Mouse (Mus musculus): ENCODE data around the gene Tex21. TPM values are rescaled to one million over a fixed set of nuclear protein-coding genes. Genes with fewer than 3 reads are reported as not detected.

Gene Tex21
- polyA plus RNA-seq, 1 experiment from 2014 or later = not detected

DNA sequence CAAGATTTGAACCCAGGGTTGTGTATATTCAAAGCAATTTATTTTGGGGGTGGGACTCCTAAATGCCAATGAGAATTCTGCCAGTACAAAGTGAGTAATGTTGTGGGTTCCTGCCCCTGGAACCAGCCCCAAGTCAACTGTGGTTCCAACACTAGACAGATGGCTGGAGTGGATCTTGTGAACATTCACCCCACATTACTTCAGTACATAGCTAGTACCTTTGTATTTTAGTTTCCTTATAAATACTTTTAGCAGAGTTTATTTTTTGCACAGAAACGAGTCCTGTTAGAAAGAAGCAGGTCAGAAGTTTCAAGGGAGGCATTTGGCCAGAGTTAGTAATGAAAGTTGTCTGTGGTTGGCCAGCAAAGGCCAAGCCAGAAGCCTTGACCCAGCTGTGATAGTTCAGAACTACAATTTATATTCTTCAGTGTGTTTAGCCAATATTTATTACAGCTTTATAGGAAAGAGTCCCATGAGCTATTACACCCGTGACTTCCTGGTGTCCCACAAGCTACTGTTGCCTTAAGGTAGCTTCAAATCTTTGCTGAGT, 34.6 kb upstream of the Tex21 start:
- no peak overlapping the region for H3K27ac ChIP-seq (ENCODE audit: low read depth, low read length)
- H3K27me3 ChIP-seq (replicated peaks; ENCODE audit: control insufficient read depth, insufficient read depth, low read length) = no peaks in the 10 kb centered on the region
- H3K4me1 ChIP-seq (replicated peaks; ENCODE audit: control insufficient read depth, insufficient read depth, low read length) = 0 out of 2 replicates have a peak, but pooled peaks cover 3% of the 10 kb centered on the region
- peaks cover 28% of the 10 kb centered on the region for H3K36me3 ChIP-seq (ENCODE audit: control insufficient read depth, insufficient read depth, low read length)
- DNase-seq (ENCODE audit: low spot score) (no peak), ATAC-seq (replicated peaks; ENCODE audit: low FRiP score) (no peak)
- H3K4me3 ChIP-seq (ENCODE audit: low read depth, low read length) = no peak overlapping the region
- no peak overlapping the region for H3K9ac ChIP-seq (ENCODE audit: low read depth, low read length)
- WGBS = 84% methylated on average over 2 of the region's 2 CpGs
- no peak overlapping the region for H3K4me2 ChIP-seq
- no peaks in the 10 kb centered on the region for H3K9me3 ChIP-seq (ENCODE audit: control insufficient read depth, low read length)

GRCm38 (mm10) chr12:76280556-76280955, 34.0 kb upstream of the Tex21 start:
- no peak overlapping the region for H3K4me2 ChIP-seq
- H3K27me3 ChIP-seq (replicated peaks; ENCODE audit: control insufficient read depth, insufficient read depth, low read length) = no peaks in the 10 kb centered on the region
- no peaks in the 10 kb centered on the region for H3K9me3 ChIP-seq (ENCODE audit: control insufficient read depth, low read length)
- peaks cover 28% of the 10 kb centered on the region for H3K36me3 ChIP-seq (ENCODE audit: control insufficient read depth, insufficient read depth, low read length)
- H3K9ac ChIP-seq (ENCODE audit: low read depth, low read length) = no peak overlapping the region
- no peak overlapping the region for H3K4me3 ChIP-seq (ENCODE audit: low read depth, low read length)
- peaks cover 4% of the 10 kb centered on the region; the same call in 1 of the 2 replicates for H3K4me1 ChIP-seq (replicated peaks; ENCODE audit: control insufficient read depth, insufficient read depth, low read length)
- ATAC-seq (replicated peaks; ENCODE audit: low FRiP score) (no peak), DNase-seq (ENCODE audit: low spot score) (no peak)
- 92% methylated on average over 9 of the region's 9 CpGs for WGBS
- no peak overlapping the region for H3K27ac ChIP-seq (ENCODE audit: low read depth, low read length)

GRCm38 (mm10) chr12:76278209-76278608, 31.7 kb upstream of the Tex21 start:
- no peak overlapping the region for H3K4me3 ChIP-seq (ENCODE audit: low read depth, low read length)
- DNase-seq (ENCODE audit: low spot score) (no peak), ATAC-seq (replicated peaks; ENCODE audit: low FRiP score) (no peak)
- no peak overlapping the region for H3K4me2 ChIP-seq
- H3K9me3 ChIP-seq (ENCODE audit: control insufficient read depth, low read length) = no peaks in the 10 kb centered on the region
- no peak overlapping the region for H3K27ac ChIP-seq (ENCODE audit: low read depth, low read length)
- WGBS = 72% methylated on average over 6 of the region's 6 CpGs
- H3K4me1 ChIP-seq (replicated peaks; ENCODE audit: control insufficient read depth, insufficient read depth, low read length) = peaks cover 6% of the 10 kb centered on the region; the same call in 1 of the 2 replicates
- H3K36me3 ChIP-seq (ENCODE audit: control insufficient read depth, insufficient read depth, low read length) = peaks cover 26% of the 10 kb centered on the region
- no peak overlapping the region for H3K9ac ChIP-seq (ENCODE audit: low read depth, low read length)
- H3K27me3 ChIP-seq (replicated peaks; ENCODE audit: control insufficient read depth, insufficient read depth, low read length) = no peaks in the 10 kb centered on the region

DNA sequence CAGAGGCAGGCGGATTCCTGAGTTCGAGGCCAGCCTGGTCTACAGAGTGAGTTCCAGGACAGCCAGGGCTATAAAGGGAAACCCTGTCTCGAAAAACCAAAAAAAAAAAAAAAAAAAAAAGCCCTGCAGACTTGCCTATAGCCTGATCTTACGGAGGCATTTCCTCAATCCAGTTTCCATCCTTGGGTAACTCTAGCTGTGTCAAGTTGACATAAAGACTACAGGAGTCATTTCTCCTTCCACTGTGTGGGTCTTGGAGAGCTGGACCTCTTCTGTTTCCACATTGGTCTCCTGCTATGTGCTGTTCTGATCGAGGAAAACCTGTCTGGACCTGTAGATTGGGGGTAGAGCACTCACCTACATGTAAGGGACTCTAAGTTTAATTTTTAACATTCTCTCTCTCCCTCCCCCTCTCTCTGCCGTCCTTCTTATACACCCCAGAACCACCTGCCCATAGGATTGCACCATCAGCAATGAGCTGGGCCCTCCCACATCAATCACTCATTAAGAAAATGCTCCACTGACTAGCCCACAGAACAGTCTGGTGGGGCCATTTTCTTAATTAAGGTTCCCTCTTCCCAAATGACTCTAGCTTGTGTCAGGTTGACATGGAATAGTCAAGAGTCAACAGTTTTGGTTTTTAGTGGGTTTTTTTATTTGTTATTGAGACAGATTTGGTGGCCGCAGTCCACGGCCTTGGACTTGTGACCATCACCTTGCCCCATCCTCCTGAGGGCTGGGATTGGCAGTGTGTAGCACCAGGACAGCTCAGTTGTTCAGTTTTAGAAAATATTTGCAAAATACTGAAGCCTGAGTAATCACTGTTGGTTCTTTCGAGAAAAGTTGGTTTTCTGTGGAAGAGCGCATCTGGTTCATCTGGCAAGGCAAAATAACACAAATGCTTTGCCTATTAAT, 26.3 kb upstream of the Tex21 start:
- WGBS = 85% methylated on average over 10 of the region's 10 CpGs
- Histone ChIP-seq H3K9me3 (ENCODE audit: control insufficient read depth, low read length) (no peaks in the 10 kb centered on the region), H3K27me3 (replicated peaks; ENCODE audit: control insufficient read depth, insufficient read depth, low read length) (no peaks in the 10 kb centered on the region), H3K27ac (ENCODE audit: low read depth, low read length) (no peak overlapping the region; the same call in 1 of the 2 replicates), H3K4me3 (ENCODE audit: low read depth, low read length) (no peak overlapping the region), H3K9ac (ENCODE audit: low read depth, low read length) (no peak overlapping the region), H3K4me2 (no peak overlapping the region), H3K36me3 (ENCODE audit: control insufficient read depth, insufficient read depth, low read length) (peaks cover 16% of the 10 kb centered on the region), H3K4me1 (replicated peaks; ENCODE audit: control insufficient read depth, insufficient read depth, low read length) (peaks cover 7% of the 10 kb centered on the region)
- DNase-seq (ENCODE audit: low spot score) (no peak), ATAC-seq (replicated peaks; ENCODE audit: low FRiP score) (peak; percentile 53; the same call in 1 of the 2 replicates)

DNA sequence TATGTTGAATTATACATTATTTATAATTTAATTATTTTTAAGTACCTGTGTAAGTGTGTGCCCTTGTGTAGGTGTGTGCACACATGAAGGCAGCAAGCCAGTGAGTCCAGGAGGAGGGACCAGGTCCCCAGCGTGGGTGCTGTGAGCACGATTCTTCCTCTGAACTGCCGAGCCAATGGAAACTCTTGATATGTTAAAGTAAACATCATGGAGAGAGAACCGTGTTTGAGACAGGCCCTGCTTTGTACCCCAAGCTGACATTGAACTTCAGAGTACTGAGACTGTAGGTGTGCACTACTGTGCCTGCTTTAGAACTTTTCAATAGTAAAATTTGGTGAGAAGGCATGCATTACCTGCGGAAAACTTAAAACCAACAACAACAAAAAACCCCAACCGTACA, 25.0 kb upstream of the Tex21 start:
- no peak overlapping the region for H3K27ac ChIP-seq (ENCODE audit: low read depth, low read length)
- no peak for DNase-seq (ENCODE audit: low spot score)

DNA sequence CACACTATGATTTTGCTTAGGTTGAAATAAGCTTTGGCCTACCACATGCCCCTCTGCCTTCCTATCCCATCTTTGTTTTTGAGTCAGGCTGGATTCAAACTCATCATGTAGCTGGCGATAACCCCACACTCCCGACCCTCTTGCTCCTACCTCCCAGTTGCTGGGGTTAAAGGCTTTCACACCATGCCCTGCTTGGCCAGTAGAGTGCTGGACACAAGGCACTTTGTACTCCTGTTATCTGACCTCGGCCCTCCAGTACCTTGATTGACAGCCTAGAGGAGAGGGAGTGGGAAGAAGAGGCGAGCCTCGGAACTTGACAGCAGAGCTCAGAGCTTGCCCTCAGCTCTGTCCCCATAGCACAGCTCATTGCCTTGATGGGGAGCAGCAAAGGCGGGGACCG, 22.6 kb upstream of the Tex21 start:
- H3K4me3 ChIP-seq (ENCODE audit: low read depth, low read length) = no peak overlapping the region
- H3K36me3 ChIP-seq (ENCODE audit: control insufficient read depth, insufficient read depth, low read length) = peaks cover 21% of the 10 kb centered on the region
- no peaks in the 10 kb centered on the region for H3K9me3 ChIP-seq (ENCODE audit: control insufficient read depth, low read length)
- H3K27ac ChIP-seq (ENCODE audit: low read depth, low read length) = no peak overlapping the region
- H3K27me3 ChIP-seq (replicated peaks; ENCODE audit: control insufficient read depth, insufficient read depth, low read length) = no peaks in the 10 kb centered on the region
- ATAC-seq (replicated peaks; ENCODE audit: low FRiP score) (peak; percentile 33; the same call in 1 of the 2 replicates), DNase-seq (ENCODE audit: low spot score) (no peak)
- WGBS = 72% methylated on average over 7 of the region's 7 CpGs
- peaks cover 11% of the 10 kb centered on the region for H3K4me1 ChIP-seq (replicated peaks; ENCODE audit: control insufficient read depth, insufficient read depth, low read length)
- no peak overlapping the region for H3K4me2 ChIP-seq
- no peak overlapping the region for H3K9ac ChIP-seq (ENCODE audit: low read depth, low read length)

More for the DNA sequence above, 25.0 kb upstream of the Tex21 start:
- Histone ChIP-seq H3K27me3 (replicated peaks; ENCODE audit: control insufficient read depth, insufficient read depth, low read length) (no peaks in the 10 kb centered on the region), H3K9me3 (ENCODE audit: control insufficient read depth, low read length) (no peaks in the 10 kb centered on the region), H3K4me2 (no peak overlapping the region), H3K36me3 (ENCODE audit: control insufficient read depth, insufficient read depth, low read length) (peaks cover 14% of the 10 kb centered on the region), H3K9ac (ENCODE audit: low read depth, low read length) (no peak overlapping the region), H3K4me3 (ENCODE audit: low read depth, low read length) (no peak overlapping the region), H3K4me1 (replicated peaks; ENCODE audit: control insufficient read depth, insufficient read depth, low read length) (peaks cover 11% of the 10 kb centered on the region)
- 80% methylated on average over 6 of the region's 6 CpGs for WGBS
- 0 out of 2 replicates have a peak, but pooled peaks have one; percentile 27 for ATAC-seq (replicated peaks; ENCODE audit: low FRiP score)

DNA sequence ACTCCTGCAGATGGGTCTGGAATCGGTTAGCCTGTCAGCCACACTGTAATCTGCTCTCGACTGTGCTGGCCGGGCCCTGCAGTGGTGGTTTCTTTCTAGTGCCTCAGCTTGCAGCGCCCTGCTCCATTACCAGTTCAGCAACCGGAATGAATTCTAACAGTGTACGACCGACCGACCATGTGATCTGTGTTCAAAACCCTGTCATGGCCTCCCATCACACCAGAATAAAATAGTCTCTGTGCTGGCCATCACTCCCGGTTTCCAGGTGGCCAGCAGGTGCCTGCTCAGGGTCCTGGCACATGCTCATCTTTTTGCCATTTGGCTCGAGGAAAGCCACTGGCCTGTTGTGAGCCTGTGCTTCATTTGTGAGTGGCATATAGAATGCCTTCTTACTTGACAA, 22.1 kb upstream of the Tex21 start:
- no peak overlapping the region for H3K9ac ChIP-seq (ENCODE audit: low read depth, low read length)
- no peaks in the 10 kb centered on the region for H3K9me3 ChIP-seq (ENCODE audit: control insufficient read depth, low read length)
- H3K4me1 ChIP-seq (replicated peaks; ENCODE audit: control insufficient read depth, insufficient read depth, low read length) = peaks cover 13% of the 10 kb centered on the region
- DNase-seq (ENCODE audit: low spot score) (no peak), ATAC-seq (replicated peaks; ENCODE audit: low FRiP score) (no peak)
- H3K27ac ChIP-seq (ENCODE audit: low read depth, low read length) = no peak overlapping the region
- H3K4me2 ChIP-seq = no peak overlapping the region
- WGBS = 87% methylated on average over 10 of the region's 10 CpGs
- H3K36me3 ChIP-seq (ENCODE audit: control insufficient read depth, insufficient read depth, low read length) = peaks cover 21% of the 10 kb centered on the region
- H3K4me3 ChIP-seq (ENCODE audit: low read depth, low read length) = no peak overlapping the region
- no peaks in the 10 kb centered on the region for H3K27me3 ChIP-seq (replicated peaks; ENCODE audit: control insufficient read depth, insufficient read depth, low read length)

DNA sequence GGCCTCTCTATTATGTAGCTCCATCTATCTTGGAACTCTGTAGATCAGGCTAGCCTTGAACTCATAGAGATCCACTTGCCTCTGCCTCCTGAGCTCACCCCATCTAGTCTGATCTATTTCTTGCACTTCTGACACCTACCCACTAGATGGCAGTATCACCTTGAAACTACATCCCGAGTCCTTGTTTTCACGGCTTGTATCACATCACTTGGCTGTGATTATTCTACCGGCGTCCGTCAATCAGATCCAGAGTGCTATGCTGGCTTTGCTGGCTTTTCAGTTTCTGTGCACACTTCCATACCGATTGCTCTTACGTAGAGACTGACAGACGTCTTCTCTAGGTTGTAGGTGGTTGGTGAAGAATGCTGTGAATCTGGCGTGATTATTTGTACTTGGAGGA, 20.3 kb upstream of the Tex21 start:
- no peaks in the 10 kb centered on the region for H3K9me3 ChIP-seq (ENCODE audit: control insufficient read depth, low read length)
- no peak overlapping the region for H3K27ac ChIP-seq (ENCODE audit: low read depth, low read length)
- DNase-seq (ENCODE audit: low spot score) (no peak), ATAC-seq (replicated peaks; ENCODE audit: low FRiP score) (no peak)
- H3K27me3 ChIP-seq (replicated peaks; ENCODE audit: control insufficient read depth, insufficient read depth, low read length) = no peaks in the 10 kb centered on the region
- peaks cover 14% of the 10 kb centered on the region for H3K4me1 ChIP-seq (replicated peaks; ENCODE audit: control insufficient read depth, insufficient read depth, low read length)
- no peak overlapping the region for H3K4me3 ChIP-seq (ENCODE audit: low read depth, low read length)
- 72% methylated on average over 9 of the region's 9 CpGs for WGBS
- H3K9ac ChIP-seq (ENCODE audit: low read depth, low read length) = no peak overlapping the region
- H3K4me2 ChIP-seq = no peak overlapping the region
- H3K36me3 ChIP-seq (ENCODE audit: control insufficient read depth, insufficient read depth, low read length) = peaks cover 18% of the 10 kb centered on the region
